Mouse (Mus musculus) MEL (cell line): ENCODE results near the gene Eif4e2. TPM values are rescaled to one million over a fixed set of nuclear protein-coding genes. Genes with fewer than 3 reads are reported as not detected.

Experiments used
- DNase-seq: peaks from one replicate; pipeline ENCODE4 v3.0.0; 2011; ENCODE audit warnings: low read depth, low spot score
- H3K27ac ChIP-seq: 2 replicates; pipeline ENCODE4 v1.5.1; 2012; ENCODE audit warnings: low read depth, mild to moderate bottlenecking, control low read depth, low read length, moderate library complexity; ENCODE audit not compliant: control insufficient read depth
- H3K27me3 ChIP-seq, 2 experiments: fragments of 150-350 bp in 1 of 2; sonication (generic) in 1 of 2; 2 replicates each; pipeline ENCODE4 v1.6.1; 2012; ENCODE audit warnings: low read length in 2 of 2, mild to moderate bottlenecking in 2 of 2, improper control_type of control experiment in 1 of 2, moderate library complexity in 1 of 2; ENCODE audit not compliant: insufficient read depth in 2 of 2, control insufficient read depth in 1 of 2
- H3K36me3 ChIP-seq, 2 experiments: 2 replicates each; pipeline ENCODE4 v1.6.1; 2012 to 2014; ENCODE audit warnings: low read length in 2 of 2, improper control_type of control experiment in 1 of 2, inconsistent platforms in 1 of 2, mild to moderate bottlenecking in 1 of 2; ENCODE audit not compliant: insufficient read depth in 2 of 2, control insufficient read depth in 1 of 2
- H3K4me1 ChIP-seq, 2 experiments: fragments of 150-350 bp in 1 of 2; sonication (generic) in 1 of 2; 2 replicates each; pipeline ENCODE4 v1.6.1; 2012; ENCODE audit warnings: low read length in 2 of 2, improper control_type of control experiment in 1 of 2, mild to moderate bottlenecking in 1 of 2; ENCODE audit not compliant: insufficient read depth in 2 of 2, control insufficient read depth in 1 of 2
- H3K4me3 ChIP-seq, 2 experiments: fragments of 150-350 bp in 1 of 2; sonication (generic) in 1 of 2; 2 replicates each; pipeline ENCODE4 v1.5.1; 2012; ENCODE audit warnings: low read depth in 2 of 2, low read length in 2 of 2, mild to moderate bottlenecking in 2 of 2, moderate library complexity in 2 of 2, control low read depth in 1 of 2, improper control_type of control experiment in 1 of 2; ENCODE audit not compliant: control insufficient read depth in 1 of 2, insufficient read depth in 1 of 2
- H3K79me2 ChIP-seq: 2 replicates; pipeline ENCODE4 v1.6.1; 2012; ENCODE audit warnings: mild to moderate bottlenecking, low read length, moderate library complexity; ENCODE audit not compliant: control insufficient read depth, poor library complexity, insufficient read depth
- H3K9ac ChIP-seq: 2 replicates; pipeline ENCODE4 v1.6.1; 2012; ENCODE audit warnings: low read depth, mild to moderate bottlenecking, control low read depth, low read length, moderate library complexity; ENCODE audit not compliant: control insufficient read depth, poor library complexity, severe bottlenecking
- H3K9me3 ChIP-seq: fragments of 150-350 bp; sonication (generic); replicated peaks from 2 replicates; pipeline ENCODE4 v1.6.1; 2012; ENCODE audit warnings: mild to moderate bottlenecking, low read length, improper control_type of control experiment, moderate library complexity; ENCODE audit not compliant: insufficient read depth
- BHLHE40 ChIP-seq: IDR thresholded peaks from 2 replicates; pipeline ENCODE4 v1.6.1; 2012; ENCODE audit warnings: low read depth, mild to moderate bottlenecking, inconsistent platforms, low read length, improper control_type of control experiment, borderline replicate concordance
- CHD2 ChIP-seq: IDR thresholded peaks from 2 replicates; pipeline ENCODE4 v1.6.1; 2011; ENCODE audit warnings: low read length, improper control_type of control experiment
- CTCF ChIP-seq, 3 experiments: IDR thresholded peaks in 2 of 3; conservative IDR thresholded peaks in 1 of 3; 2 replicates each; pipeline ENCODE4 v1.5.1; 2011 to 2012; ENCODE audit warnings: low read length in 3 of 3, low read depth in 2 of 3, mild to moderate bottlenecking in 2 of 3, improper control_type of control experiment in 1 of 3, inconsistent platforms in 1 of 3, mixed read lengths in 1 of 3, moderate library complexity in 1 of 3; ENCODE audit not compliant: control insufficient read depth in 1 of 3, insufficient read depth in 1 of 3, poor library complexity in 1 of 3, severe bottlenecking in 1 of 3
- EP300 ChIP-seq, 2 experiments: IDR thresholded peaks; 2 replicates each; pipeline ENCODE4 v1.6.1; 2011; ENCODE audit warnings: improper control_type of control experiment in 2 of 2, low read length in 2 of 2, low read depth in 1 of 2, mild to moderate bottlenecking in 1 of 2
- ETS1 ChIP-seq: IDR thresholded peaks from 2 replicates; pipeline ENCODE4 v1.6.1; 2012; ENCODE audit warnings: low read depth, mild to moderate bottlenecking, inconsistent platforms, low read length, improper control_type of control experiment, moderate library complexity
- GABPA ChIP-seq: IDR thresholded peaks from 2 replicates; pipeline ENCODE4 v1.6.1; 2012; ENCODE audit warnings: low read depth, mild to moderate bottlenecking, inconsistent platforms, low read length, improper control_type of control experiment, moderate library complexity
- GATA1 ChIP-seq: IDR thresholded peaks from 2 replicates; pipeline ENCODE4 v1.6.1; 2011; ENCODE audit warnings: low read depth, low read length, improper control_type of control experiment
- KAT2A ChIP-seq: conservative IDR thresholded peaks from 2 replicates; pipeline ENCODE4 v1.6.1; 2012; ENCODE audit warnings: low read depth, low read length, improper control_type of control experiment, inconsistent platforms
- MAFK ChIP-seq: IDR thresholded peaks from 2 replicates; pipeline ENCODE4 v1.6.1; 2011; ENCODE audit warnings: low read depth, mild to moderate bottlenecking, low read length, improper control_type of control experiment, borderline replicate concordance
- MEF2A ChIP-seq: IDR thresholded peaks from 2 replicates; pipeline ENCODE4 v1.6.1; 2014; ENCODE audit warnings: low read depth, mild to moderate bottlenecking, inconsistent platforms, low read length, improper control_type of control experiment; ENCODE audit not compliant: poor library complexity, insufficient replicate concordance, severe bottlenecking; ENCODE audit errors: extremely low read depth
- MXI1 ChIP-seq: IDR thresholded peaks from 2 replicates; pipeline ENCODE4 v1.6.1; 2011; ENCODE audit warnings: mild to moderate bottlenecking, low read depth, low read length, improper control_type of control experiment
- NELFE ChIP-seq: IDR thresholded peaks from 2 replicates; pipeline ENCODE4 v1.6.1; 2011; ENCODE audit warnings: low read depth, low read length, improper control_type of control experiment
- POLR2AphosphoS5 ChIP-seq: IDR thresholded peaks from 2 replicates; pipeline ENCODE4 v1.6.1; 2012; ENCODE audit warnings: low read depth, borderline replicate concordance, mild to moderate bottlenecking, inconsistent platforms, low read length, moderate library complexity, mixed read lengths
- RAD21 ChIP-seq: IDR thresholded peaks from 2 replicates; pipeline ENCODE4 v1.6.1; 2011; ENCODE audit warnings: mild to moderate bottlenecking, low read depth, low read length, improper control_type of control experiment
- SMC3 ChIP-seq: IDR thresholded peaks from 2 replicates; pipeline ENCODE4 v1.6.1; 2011; ENCODE audit warnings: low read depth, low read length, improper control_type of control experiment
- TBP ChIP-seq: IDR thresholded peaks from 2 replicates; pipeline ENCODE4 v1.8.0; 2011; ENCODE audit warnings: low read depth, low read length, improper control_type of control experiment
- TCF12 ChIP-seq: IDR thresholded peaks from 2 replicates; pipeline ENCODE4 v1.6.1; 2014; ENCODE audit warnings: low read depth, mild to moderate bottlenecking, inconsistent platforms, low read length, improper control_type of control experiment, moderate library complexity
- UBTF ChIP-seq: IDR thresholded peaks from 2 replicates; pipeline ENCODE4 v1.6.1; 2012; ENCODE audit warnings: low read depth, mild to moderate bottlenecking, inconsistent platforms, low read length, improper control_type of control experiment, moderate library complexity, borderline replicate concordance; ENCODE audit not compliant: insufficient read depth
- ZNF384 ChIP-seq: IDR thresholded peaks from 2 replicates; pipeline ENCODE4 v1.6.1; 2012; ENCODE audit warnings: low read depth, mild to moderate bottlenecking, inconsistent platforms, low read length, improper control_type of control experiment
- polyA plus RNA-seq, 2 experiments: library from polyadenylated mRNA; stranded (reverse) in 1 of 2; unstranded in 1 of 2; fragments of >175 nt in 1 of 2; fragments of >200 nt in 1 of 2; gene quantifications; 2 replicates each; pipeline versions ENCODE4 v1.2.1 to v1.2.4; 2012; ENCODE audit warnings: low replicate concordance in 2 of 2, low read depth in 1 of 2; ENCODE audit not compliant: insufficient read length in 2 of 2, insufficient read depth in 1 of 2, missing spikeins in 1 of 2
- total RNA-seq: library from RNA; depleted of rRNA; stranded (reverse); fragments of 300-350 nt; gene quantifications from 2 replicates; pipeline ENCODE4 v1.2.3, GENCODE M21; 2012

Gene Eif4e2
- total and polyA plus RNA-seq, 3 experiments: 132 to 220 (median 165) TPM

- no peaks in the 10 kb centered on the region for H3K9me3 ChIP-seq
- TF ChIP-seq POLR2AphosphoS5: no peak
- no peak for TF ChIP-seq NELFE
- no peak for TF ChIP-seq KAT2A
- TF ChIP-seq BHLHE40: no peak
- TF ChIP-seq MXI1: no peak
- TF ChIP-seq TCF12: no peak
- no peak for TF ChIP-seq ZNF384
- TF ChIP-seq GATA1: no peak
- TF ChIP-seq EP300 (IDR thresholded peaks at IDR 0.05; ENCODE audit: low read depth in 1 of 2, low read length in 2 of 2): no peak
- TF ChIP-seq SMC3: no peak
- no peak for TF ChIP-seq TBP
- no peak for TF ChIP-seq MAFK
- no peak overlapping the region for H3K9ac ChIP-seq
- no peaks in the 10 kb centered on the region for H3K4me1 ChIP-seq
- H3K4me3 ChIP-seq: no peak overlapping the region
- no peak overlapping the region for H3K27ac ChIP-seq
- peaks cover 5 to 12% of the 10 kb centered on the region in 2 experiments for H3K27me3 ChIP-seq
- no peak for DNase-seq
- H3K36me3 ChIP-seq: no peaks in the 10 kb centered on the region
- H3K79me2 ChIP-seq: no peaks in the 10 kb centered on the region
Measured at GRCm38 (mm10) chr1:87272462-87272861, 58.7 kb downstream of the Eif4e2 start.

DNA sequence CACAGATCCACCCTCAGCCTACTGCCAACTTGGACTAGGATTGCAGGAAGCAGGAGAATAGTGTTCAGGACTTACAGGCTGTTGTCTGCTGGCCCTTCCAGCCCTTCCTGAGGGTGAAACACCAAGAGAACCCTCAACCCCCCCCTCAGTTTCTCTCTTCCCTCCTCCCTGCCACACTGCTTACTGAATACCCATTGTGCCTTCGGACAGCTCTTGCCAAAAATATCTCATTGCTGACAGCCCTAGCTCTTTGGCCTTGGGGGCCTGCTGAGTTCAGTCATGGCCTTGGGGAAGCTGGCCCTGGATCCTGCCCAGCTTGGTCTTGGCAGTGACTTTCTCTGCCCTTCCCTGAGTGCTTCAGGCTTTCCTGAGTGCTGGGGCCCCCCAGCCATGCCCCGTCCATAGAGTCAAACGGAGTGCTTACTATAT lies 59.8 kb downstream of the Eif4e2 start:
- Histone ChIP-seq H3K79me2 (no peaks in the 10 kb centered on the region), H3K9me3 (no peaks in the 10 kb centered on the region), H3K4me1 (no peaks in the 10 kb centered on the region), H3K27me3 (peaks cover 5 to 12% of the 10 kb centered on the region in 2 experiments), H3K36me3 (no peaks in the 10 kb centered on the region), H3K27ac (no peak overlapping the region), H3K9ac (no peak overlapping the region), H3K4me3 (no peak overlapping the region)
- TF ChIP-seq UBTF (no peak), RAD21 (no peak), SMC3 (no peak), GATA1 (no peak), ZNF384 (no peak), KAT2A (no peak), MEF2A (no peak), BHLHE40 (no peak), CTCF (IDR thresholded peaks at IDR 0.05 in 2 of 3, conservative IDR thresholded peaks at IDR 0.05 in 1 of 3; ENCODE audit: control insufficient read depth in 1 of 3, insufficient read depth in 1 of 3, low read depth in 2 of 3, low read length in 3 of 3, poor library complexity in 1 of 3, severe bottlenecking in 1 of 3) (no peak), GABPA (no peak), ETS1 (no peak), CHD2 (no peak)
- no peak for DNase-seq
